Mouse (Mus musculus) ES-E14 (cell line): ENCODE measurements around the gene Raph1. TPM values are rescaled to one million over a fixed set of nuclear protein-coding genes. Genes with fewer than 3 reads are reported as not detected.

Experiments
- DNase-seq: peaks from one replicate; pipeline ENCODE4 v3.0.0-alpha.2; 2013; ENCODE audit warnings: low read depth, low spot score
- H3K27ac ChIP-seq: 2 replicates; pipeline ENCODE4 v1.5.1; 2012; ENCODE audit warnings: low read depth, mild to moderate bottlenecking, low read length, moderate library complexity, mixed read lengths; ENCODE audit not compliant: poor library complexity, insufficient read depth, severe bottlenecking
- H3K36me3 ChIP-seq: 2 replicates; pipeline ENCODE4 v1.6.1; 2012; ENCODE audit warnings: mild to moderate bottlenecking, low read length, moderate library complexity, mixed read lengths; ENCODE audit not compliant: control insufficient read depth, poor library complexity, insufficient read depth, severe bottlenecking
- H3K4me1 ChIP-seq, 2 experiments: fragments of 150-350 bp in 1 of 2; sonication (generic) in 1 of 2; 2 replicates each; pipeline ENCODE4 v1.6.1; 2012; ENCODE audit warnings: low read length in 2 of 2, mild to moderate bottlenecking in 1 of 2, mixed read lengths in 1 of 2; ENCODE audit not compliant: control insufficient read depth in 2 of 2, insufficient read depth in 2 of 2, poor library complexity in 1 of 2
- H3K4me3 ChIP-seq, 2 experiments: fragments of 150-350 bp in 1 of 2; sonication (generic) in 1 of 2; 2 replicates each; pipeline ENCODE4 v1.5.1; 2012; ENCODE audit warnings: low read length in 2 of 2, low read depth in 1 of 2, mild to moderate bottlenecking in 1 of 2, mixed read lengths in 1 of 2; ENCODE audit not compliant: insufficient read depth in 1 of 2, poor library complexity in 1 of 2, severe bottlenecking in 1 of 2
- H3K9ac ChIP-seq: 2 replicates; pipeline ENCODE4 v1.6.1; 2012; ENCODE audit warnings: low read depth, mild to moderate bottlenecking, low read length, mixed read lengths; ENCODE audit not compliant: poor library complexity, insufficient read depth, severe bottlenecking
- H3K9me3 ChIP-seq: fragments of 150-350 bp; sonication (generic); 2 replicates; pipeline ENCODE4 v1.6.1; 2012; ENCODE audit warnings: low read depth, mild to moderate bottlenecking, low read length; ENCODE audit not compliant: control insufficient read depth, insufficient read depth
- CHD2 ChIP-seq: IDR thresholded peaks from 2 replicates; pipeline ENCODE4 v1.6.1; 2014; ENCODE audit warnings: mild to moderate bottlenecking, low read depth, low read length, inconsistent platforms
- HCFC1 ChIP-seq: IDR thresholded peaks from 2 replicates; pipeline ENCODE4 v1.6.1; 2012; ENCODE audit warnings: low read length, inconsistent platforms, borderline replicate concordance; ENCODE audit not compliant: insufficient read depth
- MAFK ChIP-seq: IDR thresholded peaks from 2 replicates; pipeline ENCODE4 v1.6.1; 2014; ENCODE audit warnings: mild to moderate bottlenecking, low read depth, low read length, inconsistent platforms; ENCODE audit not compliant: insufficient read depth
- ZC3H11A ChIP-seq: IDR thresholded peaks from 2 replicates; pipeline ENCODE4 v1.6.1; 2012; ENCODE audit warnings: low read depth, mild to moderate bottlenecking, inconsistent platforms, low read length, borderline replicate concordance
- ZNF384 ChIP-seq: IDR thresholded peaks from 2 replicates; pipeline ENCODE4 v1.6.1; 2012; ENCODE audit warnings: low read depth, low read length, inconsistent platforms
- in situ Hi-C, 2 experiments: fragments of 600-800 bp; cut with MboI; formaldehyde crosslinking; loops; one replicate each; pipeline ENCODE4 v1.15.1; 2025; ENCODE audit warnings: low sequenced_read_pairs in 2 of 2, inconsistent platforms in 1 of 2; ENCODE audit not compliant: unreplicated experiment in 2 of 2
- total RNA-seq: library from RNA; depleted of rRNA; stranded (reverse); fragments of 300-350 nt; gene quantifications from 2 replicates; pipeline ENCODE4 v1.2.3, GENCODE M21; 2012

Raph1 gene
- total RNA-seq, 1 experiment: 36.5 TPM

DNA sequence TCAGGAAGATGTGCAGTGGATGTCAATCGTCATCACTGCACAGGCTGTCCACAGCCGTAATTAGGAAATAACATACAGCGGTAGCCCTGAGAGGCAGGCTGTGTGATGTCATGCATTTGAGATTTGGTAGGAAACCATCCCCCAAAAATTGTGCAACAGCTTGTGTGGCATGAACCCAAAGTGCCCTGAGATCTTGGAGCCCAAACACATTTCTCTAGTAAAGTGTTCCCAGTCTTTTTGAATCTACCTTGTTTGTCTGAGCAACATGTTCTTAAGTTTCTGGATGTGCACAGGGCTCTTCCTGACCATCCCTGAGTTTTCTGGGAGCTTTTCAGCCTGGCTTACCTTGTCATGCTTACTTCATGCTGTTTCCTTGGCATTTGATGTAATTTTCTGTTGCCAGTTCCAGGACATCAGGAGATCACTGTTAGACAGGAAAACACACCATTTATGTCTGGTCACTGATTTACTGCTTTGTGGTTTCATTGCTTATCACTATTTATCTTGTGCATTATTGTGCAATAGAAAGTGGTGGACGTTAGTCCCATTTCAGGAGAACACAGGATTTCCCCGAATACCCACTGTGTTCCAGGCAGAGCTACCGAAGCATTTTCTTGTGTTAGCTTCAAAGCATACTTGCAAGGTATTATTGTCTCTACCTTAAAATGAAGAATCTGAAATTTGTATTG is 32.3 kb upstream of the Raph1 start:
- TF ChIP-seq ZNF384 (no peak), ZC3H11A (no peak)
- H3K27ac ChIP-seq: no peak overlapping the region
- in situ Hi-C loops: no loop called here
- no peaks in the 10 kb centered on the region for H3K9me3 ChIP-seq
- DNase-seq: no peak
- H3K4me1 ChIP-seq: no peaks in the 10 kb centered on the region
- H3K9ac ChIP-seq: no peak overlapping the region
- H3K36me3 ChIP-seq: no peaks in the 10 kb centered on the region
- no peak overlapping the region for H3K4me3 ChIP-seq

- Histone ChIP-seq H3K9me3 (no peaks in the 10 kb centered on the region), H3K4me3 (no peak overlapping the region), H3K4me1 (no peaks in the 10 kb centered on the region), H3K36me3 (no peaks in the 10 kb centered on the region), H3K27ac (no peak overlapping the region), H3K9ac (no peak overlapping the region)
- TF ChIP-seq ZC3H11A: no peak
- TF ChIP-seq CHD2: no peak
- TF ChIP-seq ZNF384: no peak
- no peak for TF ChIP-seq HCFC1
- no peak for TF ChIP-seq MAFK
- peak; percentile 6 for DNase-seq
- in situ Hi-C loops: no loop called here
Measured at GRCm38 (mm10) chr1:60596386-60597320, 29.7 kb upstream of the Raph1 start.

GRCm38 (mm10) chr1:60593101-60593500 is 26.2 kb upstream of the Raph1 start:
- no peak overlapping the region for H3K9ac ChIP-seq
- no peaks in the 10 kb centered on the region for H3K9me3 ChIP-seq
- H3K27ac ChIP-seq: no peak overlapping the region
- no peak for DNase-seq
- no peaks in the 10 kb centered on the region for H3K4me1 ChIP-seq
- TF ChIP-seq ZNF384: no peak
- no peak for TF ChIP-seq ZC3H11A
- no peak for TF ChIP-seq HCFC1
- no peak for TF ChIP-seq CHD2
- no peak for TF ChIP-seq MAFK
- H3K36me3 ChIP-seq: no peaks in the 10 kb centered on the region
- in situ Hi-C loops: no loop called here
- H3K4me3 ChIP-seq: no peak overlapping the region

GRCm38 (mm10) chr1:60588887-60589629 is 22.2 kb upstream of the Raph1 start:
- DNase-seq: no peak
- H3K4me1 ChIP-seq: no peaks in the 10 kb centered on the region
- TF ChIP-seq HCFC1: no peak
- TF ChIP-seq ZC3H11A: no peak
- TF ChIP-seq ZNF384: no peak
- TF ChIP-seq MAFK: no peak
- no peak for TF ChIP-seq CHD2
- H3K27ac ChIP-seq: no peak overlapping the region
- no peak overlapping the region for H3K9ac ChIP-seq
- no peaks in the 10 kb centered on the region; the same call in 1 of the 2 replicates for H3K36me3 ChIP-seq
- H3K9me3 ChIP-seq: 0 out of 2 replicates have a peak, but pooled peaks cover 2% of the 10 kb centered on the region
- no peak overlapping the region for H3K4me3 ChIP-seq
- in situ Hi-C loops: no loop called here
